In the genomic region with DNA sequence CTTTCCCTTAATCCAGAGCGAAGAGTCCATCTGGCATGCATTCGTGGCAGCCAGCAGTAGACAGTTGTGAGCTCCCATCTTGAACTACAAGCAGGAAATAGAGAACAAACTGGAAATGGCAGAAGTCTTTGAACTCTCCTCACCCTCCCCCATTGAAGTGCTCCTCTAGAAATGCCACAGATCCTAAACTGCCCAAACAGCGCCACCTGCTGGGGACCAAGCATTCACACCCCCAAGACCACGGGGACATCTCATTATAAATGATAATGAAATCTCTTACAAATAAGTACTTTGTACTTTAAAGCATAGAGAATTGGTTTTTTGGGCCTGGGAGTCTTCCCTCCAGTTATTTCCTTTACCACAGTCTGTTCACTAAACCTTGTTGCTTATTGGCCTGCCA, we compare ENCODE assay signal across 8 mouse cellular contexts. TPM values are rescaled to one million over a fixed set of nuclear protein-coding genes. Genes with fewer than 3 reads are reported as not detected.
DNase-seq lines count a peak whose midpoint lies in the region; ATAC-seq lines count a peak whose summit lies in the region.

No protein-coding gene starts in this region.

- DNase-seq in kidney, adult 18-20 months = peak; percentile 56
- peak; percentile 90 for DNase-seq in CD4-positive, CD25-positive, alpha-beta regulatory T cell, adult 2 months (ENCODE audit: low read depth, low spot score)
- peak; percentile 80 for DNase-seq in R1 (ENCODE audit: low read depth, low spot score)
- DNase-seq in limb, embryonic 10.5 days (ENCODE audit: low spot score) = peak; percentile 61
- DNase-seq in retina, postnatal 1 day = peak; percentile 65

- no peak overlapping the region for H3K9ac ChIP-seq in kidney, embryonic 16.5 days (replicated peaks; ENCODE audit: low read length)
- no peak overlapping the region for H3K9ac ChIP-seq in hindbrain, embryonic 16.5 days (ENCODE audit: low read depth, low read length)

- no peak overlapping the region for H3K4me2 ChIP-seq in kidney, embryonic 16.5 days (replicated peaks; ENCODE audit: low read depth, low read length)
- H3K4me2 ChIP-seq in hindbrain, embryonic 16.5 days (ENCODE audit: low read length) = no peak overlapping the region

- H3K4me3 ChIP-seq in kidney, embryonic 16.5 days (ENCODE audit: low read length) = no peak overlapping the region
- no peak overlapping the region for H3K4me3 ChIP-seq in limb, embryonic 10.5 days
- H3K4me3 ChIP-seq in hindbrain, embryonic 16.5 days (ENCODE audit: low read length) = no peak overlapping the region

- H3K9me3 ChIP-seq in kidney, embryonic 16.5 days (ENCODE audit: low read length) = no peaks in the 10 kb centered on the region
- no peaks in the 10 kb centered on the region for H3K9me3 ChIP-seq in limb, embryonic 10.5 days (replicated peaks)
- no peaks in the 10 kb centered on the region for H3K9me3 ChIP-seq in hindbrain, embryonic 16.5 days (ENCODE audit: control insufficient read depth, low read length)

- ATAC-seq in kidney, embryonic 16.5 days (ENCODE audit: low FRiP score, low TSS enrichment) = no peak
- ATAC-seq in common myeloid progenitor, adult 5-6 weeks (replicated peaks; ENCODE audit: low read depth, poor library complexity, severe bottlenecking) = peak; percentile 94
- no peak for ATAC-seq in hindbrain, embryonic 16.5 days

- H3K36me3 ChIP-seq in kidney, embryonic 16.5 days (ENCODE audit: insufficient read depth, low read length) = peaks cover 56% of the 10 kb centered on the region
- H3K36me3 ChIP-seq in limb, embryonic 10.5 days = peaks cover 94% of the 10 kb centered on the region
- H3K36me3 ChIP-seq in hindbrain, embryonic 16.5 days (ENCODE audit: control insufficient read depth, insufficient read depth, low read length) = peaks cover 20% of the 10 kb centered on the region

- H3K27me3 ChIP-seq in kidney, embryonic 16.5 days (ENCODE audit: insufficient read depth, low read length) = no peaks in the 10 kb centered on the region
- H3K27me3 ChIP-seq in limb, embryonic 10.5 days (ENCODE audit: low read depth, poor library complexity, severe bottlenecking) = no peaks in the 10 kb centered on the region
- no peaks in the 10 kb centered on the region for H3K27me3 ChIP-seq in hindbrain, embryonic 16.5 days (replicated peaks; ENCODE audit: control insufficient read depth, insufficient read depth, low read length)

- WGBS in kidney, embryonic 16.5 days = 49% methylated on average over 4 of the region's 4 CpGs
- 57% methylated on average over 4 of the region's 4 CpGs for WGBS in limb, embryonic 10.5 days
- WGBS in hindbrain, embryonic 16.5 days = 54% methylated on average over 4 of the region's 4 CpGs

- H3K27ac ChIP-seq in kidney, embryonic 16.5 days (ENCODE audit: low read length) = no peak overlapping the region
- H3K27ac ChIP-seq in limb, embryonic 10.5 days = no peak overlapping the region
- H3K27ac ChIP-seq in hindbrain, embryonic 16.5 days (ENCODE audit: low read depth, low read length) = no peak overlapping the region

- no peaks in the 10 kb centered on the region for H3K4me1 ChIP-seq in kidney, embryonic 16.5 days (ENCODE audit: insufficient read depth, low read length)
- no peaks in the 10 kb centered on the region for H3K4me1 ChIP-seq in limb, embryonic 10.5 days
- H3K4me1 ChIP-seq in hindbrain, embryonic 16.5 days (ENCODE audit: control insufficient read depth, insufficient read depth, low read depth, low read length) = no peaks in the 10 kb centered on the region

RNA-seq across cellular contexts. Expression of a gene that starts 12.0 kb away (rescaled TPM):
- 36.4 and 36.8 TPM in 2 replicates for polyA plus RNA-seq in kidney, embryonic 16.5 days (2015; fragmentation: Nextera tagmentation; extraction: Ambion mirVana)
- total RNA-seq in common myeloid progenitor, adult 5-6 weeks (2017) = 21.3 and 26.4 TPM in 2 replicates
- 33.6 and 40.8 TPM in 2 replicates for polyA plus RNA-seq in limb, embryonic 10.5 days (2016; fragmentation: Nextera tagmentation; extraction: Ambion mirVana)
- polyA plus RNA-seq in hindbrain, embryonic 16.5 days (2015; fragmentation: Nextera tagmentation; extraction: Ambion mirVana) = 42.8 and 47.9 TPM in 2 replicates

RNA-seq across cellular contexts. Expression of a gene that starts 12.1 kb away (rescaled TPM):
- polyA plus RNA-seq in kidney, embryonic 16.5 days (2015; fragmentation: Nextera tagmentation; extraction: Ambion mirVana) = 10.8 and 13.1 TPM in 2 replicates
- total RNA-seq in common myeloid progenitor, adult 5-6 weeks (2017) = 10.1 and 12.8 TPM in 2 replicates
- 9.5 and 12.0 TPM in 2 replicates for polyA plus RNA-seq in limb, embryonic 10.5 days (2016; fragmentation: Nextera tagmentation; extraction: Ambion mirVana)
- polyA plus RNA-seq in hindbrain, embryonic 16.5 days (2015; fragmentation: Nextera tagmentation; extraction: Ambion mirVana) = 15.6 and 17.4 TPM in 2 replicates
